Mouse (Mus musculus) layer of hippocampus, adult 11-12 months (tissue): ENCODE data around the gene Gstm7.
"Not testable (repeated sequence)": the region's sequence is repeated elsewhere in the genome, so short reads cannot be mapped to it uniquely, and the experiment has no call there.

Experiments used
- DNase-seq: peaks from one replicate; pipeline ENCODE4 v3.0.0; 2022; ENCODE audit warnings: low spot score

The Gstm7 gene

DNA sequence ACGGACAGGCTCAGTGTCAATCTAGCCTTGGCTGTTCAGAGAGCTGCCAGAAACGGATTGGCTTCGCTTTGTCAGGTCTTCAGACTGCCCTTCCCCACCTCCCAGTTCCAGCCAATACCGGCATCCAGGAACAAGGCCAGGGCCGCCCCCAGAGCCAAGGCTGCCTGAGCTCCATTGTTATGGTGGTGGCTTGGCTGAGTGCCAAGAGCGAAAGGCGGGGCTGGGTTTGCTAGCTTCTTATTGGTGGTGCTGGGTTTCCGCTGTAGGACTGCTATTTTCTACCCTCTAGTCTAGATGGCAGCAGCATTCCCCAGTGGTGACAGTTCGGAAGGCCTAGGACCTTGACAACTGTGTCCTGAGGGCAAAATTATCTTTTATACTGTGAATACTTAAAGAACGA lies at the start of gene Gstm7:
TSS of gene Gstm7 (minus strand) at position 148 of the 400 bp plus-strand sequence.
- peak; percentile 99 for DNase-seq

DNA sequence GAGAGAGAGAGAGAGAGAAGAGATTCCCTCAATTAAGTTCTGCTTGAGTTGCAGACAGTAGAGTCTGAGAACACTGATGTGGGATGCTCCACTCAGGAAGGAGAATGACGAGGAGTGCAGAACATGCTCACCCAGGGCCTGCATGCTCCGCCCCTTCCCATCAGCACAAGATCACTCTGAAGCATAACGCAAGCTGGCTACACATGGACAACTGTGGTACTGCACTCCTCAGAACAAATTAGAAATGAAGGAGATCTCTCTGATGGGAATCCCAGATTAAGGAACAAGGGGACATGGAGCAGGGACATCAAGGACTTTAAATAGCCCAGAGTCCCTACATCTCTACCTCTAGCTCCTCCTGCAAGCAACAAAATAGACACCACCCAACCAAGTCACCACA lies 49.6 kb upstream of the Gstm7 start:
- DNase-seq: no peak

DNA sequence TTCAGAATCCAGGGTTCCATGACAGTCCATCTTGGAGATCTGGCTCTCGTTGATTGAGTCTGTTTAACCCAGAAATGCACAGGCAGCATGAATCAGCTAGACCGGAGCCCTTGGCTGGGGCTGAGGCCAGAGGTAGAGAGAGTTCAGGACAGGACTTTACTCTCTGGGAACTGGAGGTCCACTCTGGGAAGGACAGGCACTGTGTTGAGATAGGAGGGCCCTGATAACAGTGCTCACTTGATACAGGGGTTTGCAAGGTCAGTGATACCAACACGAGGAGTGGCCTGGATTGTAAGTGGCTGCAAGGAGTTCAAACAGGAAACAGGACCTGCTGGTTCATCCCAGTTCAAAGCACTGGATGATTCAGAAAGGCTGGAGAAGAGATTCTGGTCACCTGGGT lies 46.1 kb upstream of the Gstm7 start:
- no peak for DNase-seq

DNA sequence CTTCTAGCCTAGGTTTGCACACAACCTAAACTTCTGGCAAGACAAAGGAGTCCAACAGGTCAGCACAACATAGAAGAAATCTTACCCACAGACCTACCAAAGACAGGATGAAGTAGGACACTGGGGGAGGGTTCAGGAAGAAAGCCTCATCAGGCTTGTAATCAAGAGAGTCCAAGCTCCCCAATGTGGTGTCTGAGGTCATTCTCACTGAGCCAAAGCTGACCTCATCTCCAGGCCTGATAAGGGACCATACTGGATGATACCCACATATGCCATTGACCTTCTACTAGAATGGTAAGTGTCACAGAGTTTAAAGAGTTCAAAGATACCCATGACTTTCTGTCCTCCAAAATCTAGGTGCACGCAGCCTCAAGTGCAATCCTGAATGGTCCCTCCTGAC lies 42.6 kb upstream of the Gstm7 start:
- DNase-seq: no peak

DNA sequence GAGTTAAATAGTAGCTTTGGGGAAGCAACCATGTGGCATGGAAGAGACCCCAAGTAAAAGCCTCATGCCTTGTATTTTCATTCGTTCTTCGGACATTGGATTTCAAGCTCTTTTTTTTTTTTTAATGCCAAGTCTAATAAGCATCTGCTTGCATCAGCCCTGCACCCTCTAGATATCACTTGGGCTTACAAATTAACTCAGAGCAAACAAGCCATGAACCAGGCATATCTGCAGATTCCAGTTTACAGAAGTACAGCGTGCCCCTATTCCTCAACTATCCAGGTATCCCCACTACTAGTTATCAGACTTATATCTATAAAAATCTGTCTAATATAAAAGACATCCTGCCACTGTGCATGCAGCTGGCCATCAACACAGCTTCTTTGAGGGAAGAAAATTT lies 40.5 kb upstream of the Gstm7 start:
- DNase-seq: no peak

DNA sequence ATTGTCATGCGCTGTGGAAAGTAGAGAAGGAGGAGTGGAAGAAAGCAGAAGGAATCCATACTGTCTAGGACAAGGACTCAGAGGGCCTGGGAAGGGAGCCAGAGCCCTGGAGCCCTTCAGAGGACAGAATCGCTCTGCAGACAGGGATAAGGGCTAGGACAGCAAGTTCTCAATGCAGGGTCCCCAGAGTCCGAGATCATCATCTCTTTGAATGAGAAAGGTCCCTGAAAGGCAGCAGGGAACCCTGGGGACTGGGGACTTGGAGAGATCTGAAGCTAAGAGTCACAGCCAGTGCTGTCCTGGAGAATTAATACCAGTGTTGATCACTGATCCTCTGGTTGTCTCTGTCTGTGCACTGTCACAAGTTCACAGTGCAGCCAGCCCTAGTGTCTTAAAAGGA lies 39.5 kb upstream of the Gstm7 start:
- not testable (repeated sequence) for DNase-seq

DNA sequence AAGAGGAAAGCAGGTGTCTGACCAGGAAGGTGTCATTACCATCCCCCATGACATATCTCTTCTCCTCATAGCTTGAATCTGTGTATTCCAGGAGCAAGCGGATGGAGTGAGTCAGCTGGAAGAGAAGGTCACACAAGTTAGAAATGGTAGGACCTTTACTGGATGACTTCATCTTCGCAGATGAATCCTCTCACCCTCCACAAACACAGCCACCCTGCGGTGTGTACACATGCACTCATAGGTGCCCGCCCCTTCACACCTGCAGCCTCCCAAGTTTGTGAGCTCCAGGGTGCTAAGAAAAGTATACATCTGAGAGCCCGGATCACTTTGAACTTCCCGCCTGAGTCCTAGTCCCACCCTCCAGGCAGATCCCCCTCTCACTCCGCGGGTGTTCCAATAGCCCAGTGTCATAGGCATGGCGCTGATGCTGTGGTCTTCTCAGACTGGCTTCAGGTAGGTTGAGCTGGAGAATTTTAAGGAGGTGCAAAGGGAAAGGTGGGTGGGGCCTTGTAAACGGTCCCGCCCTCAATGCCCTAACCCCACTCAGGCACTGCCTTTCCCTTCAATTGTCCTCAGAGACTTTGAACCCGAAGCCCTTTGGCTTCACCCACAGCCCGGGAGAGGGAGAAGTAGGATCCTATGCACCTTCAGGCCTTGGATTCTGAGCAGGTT lies 37.2 kb upstream of the Gstm7 start, which contains the start of gene Gstm3:
TSS of gene Gstm3 (minus strand) at position 560 of the 672 bp plus-strand sequence.
- DNase-seq: no peak

DNA sequence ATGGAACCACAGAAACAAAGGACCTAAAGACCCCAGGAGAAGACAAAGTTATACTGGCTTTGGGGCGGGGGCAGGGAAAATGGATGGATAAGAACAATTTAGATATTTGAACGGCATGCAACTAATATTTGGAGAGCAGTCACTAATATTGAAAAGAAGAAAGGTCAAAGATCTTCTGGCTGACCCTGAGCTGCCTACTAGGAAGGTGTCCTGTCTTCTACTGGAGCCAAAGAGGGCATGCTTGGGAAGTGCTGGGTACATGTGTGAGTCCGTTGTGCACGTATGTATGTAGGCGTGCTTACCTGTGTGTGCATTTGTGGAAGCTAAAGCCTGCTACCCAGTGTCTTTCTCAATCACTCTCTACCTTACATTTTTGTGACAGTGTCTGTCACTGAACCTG lies 35.0 kb upstream of the Gstm7 start:
- DNase-seq: no peak

DNA sequence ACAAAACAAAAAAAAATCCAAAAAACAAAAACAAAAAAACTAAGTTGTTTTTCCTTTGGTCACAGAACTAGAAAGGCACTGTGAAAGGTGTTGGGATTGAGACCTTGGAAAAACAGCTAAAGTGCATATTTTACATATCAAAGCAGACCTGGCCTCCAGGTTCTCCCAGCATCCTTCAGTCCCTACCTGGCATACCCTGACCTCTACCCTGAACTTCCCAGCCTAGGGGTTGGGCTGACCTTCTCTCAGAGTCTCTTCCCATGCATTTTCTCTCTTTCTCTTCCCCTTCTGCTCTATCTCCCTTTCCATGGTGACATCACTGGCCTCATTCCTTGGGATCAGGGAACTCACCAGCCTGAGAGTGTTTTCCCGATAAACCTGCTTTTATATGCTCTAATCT lies 34.0 kb upstream of the Gstm7 start:
- no peak for DNase-seq

DNA sequence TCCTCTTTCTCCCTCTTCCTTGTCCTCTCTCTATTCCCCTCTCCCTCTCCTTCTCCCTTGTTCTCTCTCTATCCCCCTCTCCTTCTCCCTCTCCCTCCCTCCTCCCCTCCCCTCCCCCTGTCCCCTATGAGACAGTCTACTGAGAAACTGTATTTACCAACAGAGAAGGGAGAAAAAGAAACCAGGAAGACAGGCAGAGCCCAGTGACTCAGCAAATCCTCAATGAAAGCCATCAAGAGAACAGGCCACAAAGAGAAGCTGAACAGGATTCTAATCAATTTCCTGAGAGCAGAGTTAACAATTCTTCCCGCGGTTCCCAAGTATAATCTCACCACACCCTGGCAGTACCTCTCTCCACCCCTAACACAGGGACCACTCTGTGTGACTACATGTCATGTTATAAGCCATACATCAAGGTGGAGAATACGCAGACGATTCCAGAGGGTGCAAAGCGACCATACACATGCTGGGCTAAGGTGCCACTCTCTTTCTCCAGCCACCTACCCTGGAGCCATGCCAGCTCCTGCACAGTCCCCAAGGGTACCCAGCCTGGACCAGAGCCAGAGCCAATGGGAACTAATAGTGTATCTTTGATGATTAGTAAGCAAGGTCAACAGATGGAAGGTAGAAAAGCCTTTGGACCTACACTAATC lies 33.2 kb upstream of the Gstm7 start:
- DNase-seq: no peak

DNA sequence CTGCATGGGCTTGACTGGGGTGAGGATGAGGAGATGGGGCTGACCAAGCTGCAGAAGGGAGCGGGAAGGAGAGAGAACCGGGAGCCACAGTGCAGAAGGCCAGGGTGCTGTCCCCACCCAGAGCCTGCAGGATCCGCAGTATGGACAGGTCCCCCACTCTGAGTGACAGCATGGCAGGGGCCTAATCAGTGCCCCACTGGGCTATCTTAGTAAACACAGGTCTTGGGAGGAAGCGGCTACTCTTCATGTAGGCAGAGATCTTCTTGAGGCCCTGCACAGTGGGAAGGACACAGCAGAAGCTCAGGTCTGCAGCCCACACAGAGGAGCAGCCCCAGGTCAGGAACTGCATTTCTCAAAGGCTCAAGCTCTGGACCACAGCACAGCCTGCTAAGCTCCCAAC lies 32.4 kb upstream of the Gstm7 start:
- no peak for DNase-seq

DNA sequence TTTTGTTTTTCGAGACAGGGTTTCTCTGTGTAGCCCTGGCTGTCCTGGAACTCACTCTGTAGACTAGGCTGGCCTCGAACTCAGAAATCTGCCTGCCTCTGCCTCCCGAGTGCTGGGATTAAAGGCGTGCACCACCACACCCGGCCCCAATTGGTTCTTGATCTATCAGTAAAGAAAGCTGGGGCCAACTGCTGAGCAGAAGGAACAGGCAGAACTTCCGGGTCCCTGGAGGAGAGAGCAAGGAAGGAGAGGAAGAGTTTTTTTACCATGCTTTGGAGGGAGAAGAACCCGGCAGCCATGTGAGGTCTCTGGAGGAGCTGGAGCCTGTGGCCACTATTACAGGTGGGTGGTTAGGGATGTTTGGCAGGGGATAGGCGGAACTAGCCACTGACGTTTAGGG lies 23.6 kb upstream of the Gstm7 start:
- DNase-seq: not testable (repeated sequence)

DNA sequence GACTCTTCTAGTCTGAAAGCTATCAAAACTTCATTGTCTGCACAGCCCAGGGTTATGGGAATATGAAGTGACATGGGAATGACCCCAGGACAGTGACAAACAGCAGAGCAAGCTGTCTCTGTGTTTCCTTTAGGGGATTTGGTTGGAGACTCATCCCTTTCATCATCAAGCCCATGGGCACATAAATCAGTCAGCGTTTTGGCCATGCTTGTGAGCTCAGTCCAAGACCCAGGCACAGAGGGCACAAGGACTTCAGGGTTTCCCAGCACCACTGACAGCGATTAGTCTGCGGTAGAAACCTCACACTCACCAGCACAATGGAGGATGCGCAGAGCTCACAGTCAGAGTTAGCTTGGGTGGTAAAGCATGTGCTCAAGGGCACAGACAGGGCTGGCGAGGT lies 22.3 kb upstream of the Gstm7 start:
- no peak for DNase-seq

DNA sequence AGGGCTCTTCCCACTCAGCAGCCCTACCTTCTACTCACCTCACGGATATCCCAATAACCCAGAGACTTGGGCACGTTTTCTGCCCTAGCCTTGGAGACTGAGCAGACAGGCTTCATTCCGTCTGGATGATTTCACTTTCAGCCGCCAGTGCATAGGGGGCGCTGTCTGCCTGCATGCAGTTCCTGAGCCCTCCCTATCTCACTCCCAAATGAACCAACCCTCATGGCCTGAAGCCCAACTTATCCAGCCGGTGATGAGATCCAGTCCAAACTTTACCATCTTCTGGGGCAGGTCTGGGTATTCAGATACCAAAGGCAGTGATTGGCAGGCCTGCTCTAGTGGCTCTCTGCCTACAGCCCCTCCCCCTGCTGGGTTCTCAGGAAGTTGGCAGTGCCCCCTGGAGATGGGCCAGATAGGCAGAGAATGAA lies 21.7 kb upstream of the Gstm7 start:
- peak; percentile 75 for DNase-seq

DNA sequence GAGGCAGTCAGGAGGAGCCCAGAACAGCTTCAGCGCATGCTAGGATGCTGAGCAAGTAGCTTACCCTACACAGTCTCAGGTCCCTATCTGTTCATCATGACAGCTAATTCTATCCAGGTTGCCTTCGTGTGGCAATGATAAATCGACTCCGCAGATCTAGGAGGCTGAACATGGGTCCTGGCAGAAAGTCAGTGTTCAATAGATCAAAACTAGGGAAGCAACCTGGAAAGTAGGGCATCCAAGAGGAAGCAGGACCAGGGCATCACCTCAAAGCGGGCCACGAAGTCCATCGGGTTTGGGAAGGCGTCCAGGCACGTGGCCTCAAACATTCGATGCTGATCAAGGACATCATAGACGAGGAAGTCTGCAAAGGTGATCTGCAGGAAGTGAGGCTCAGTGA lies 18.9 kb upstream of the Gstm7 start:
- no peak for DNase-seq

DNA sequence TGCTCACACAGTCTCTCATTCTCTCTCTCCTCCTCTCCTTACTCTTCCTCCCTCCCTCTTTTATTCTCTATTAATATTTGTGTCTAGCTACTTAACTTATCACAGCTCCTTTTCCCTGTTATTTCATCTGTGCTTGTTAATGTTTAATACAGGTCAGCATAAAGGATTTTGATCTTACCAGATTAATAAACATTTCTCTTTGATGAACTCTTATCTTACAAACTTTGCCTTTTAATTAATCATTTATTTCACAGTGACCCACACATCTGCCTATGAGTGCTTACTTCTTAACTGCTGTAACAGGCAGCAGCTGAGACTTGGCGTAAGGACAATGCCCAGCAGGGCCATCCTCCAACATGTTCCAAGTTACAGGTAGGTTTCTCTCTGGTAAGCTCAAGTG lies 17.8 kb upstream of the Gstm7 start:
- not testable (repeated sequence) for DNase-seq

DNA sequence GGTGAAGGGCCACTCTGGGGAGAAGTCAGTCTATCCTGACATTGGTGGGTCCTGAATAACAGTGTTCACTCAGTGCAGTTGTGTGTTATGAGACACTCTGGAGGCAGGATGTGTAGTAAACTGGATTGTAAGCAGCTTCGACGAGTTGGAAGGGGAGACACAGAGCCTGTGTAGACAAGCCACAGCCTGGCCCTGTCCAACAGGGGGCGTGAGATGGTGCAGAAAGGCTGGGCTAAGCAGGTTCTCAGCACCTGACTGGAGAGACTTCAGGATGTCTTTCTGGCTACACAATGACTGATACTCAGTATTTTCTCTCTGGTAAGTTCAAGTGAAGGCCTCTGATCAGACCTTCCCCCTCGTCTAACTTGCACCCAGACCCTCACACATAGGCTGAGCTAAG lies 14.1 kb upstream of the Gstm7 start:
- DNase-seq: no peak

DNA sequence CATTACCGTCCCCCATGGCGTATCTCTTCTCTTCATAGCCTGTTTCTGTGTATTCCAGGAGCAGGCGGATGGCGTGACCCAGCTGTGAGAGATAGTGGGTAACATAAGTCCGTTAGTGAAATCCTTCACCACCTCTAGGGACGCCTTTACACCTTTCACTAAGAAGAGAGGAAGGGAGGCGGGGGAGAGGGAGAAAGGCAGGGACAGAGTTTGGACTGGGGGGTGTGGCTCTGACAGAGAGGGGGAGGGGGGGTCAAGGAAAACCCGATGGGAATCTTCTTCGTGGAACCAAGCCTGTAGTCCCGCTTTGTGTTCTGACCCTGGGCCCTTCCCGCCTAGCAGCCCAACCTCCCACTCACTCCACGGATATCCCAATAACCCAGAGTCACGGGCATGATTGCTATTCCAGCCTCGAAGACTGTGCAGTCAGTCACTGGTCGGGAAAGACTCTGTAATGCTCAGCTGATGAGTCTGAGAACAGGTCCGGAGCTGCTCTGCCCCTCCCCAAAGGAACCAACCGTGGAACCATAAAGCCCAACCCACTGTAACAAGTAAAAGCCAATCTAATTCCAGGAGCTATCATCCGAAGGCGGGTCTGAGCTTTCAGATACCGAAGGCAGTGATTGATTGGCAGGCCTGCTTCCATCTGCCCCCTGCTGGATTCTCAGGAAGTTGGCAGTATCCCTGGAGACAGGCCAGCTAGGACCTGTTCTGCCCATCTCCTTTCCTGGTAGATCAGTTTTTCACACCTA lies 11.8 kb upstream of the Gstm7 start, which contains the start of gene Gstm6:
TSS of gene Gstm6 (minus strand) at position 511 of the 752 bp plus-strand sequence.
- DNase-seq: peak; percentile 67

DNA sequence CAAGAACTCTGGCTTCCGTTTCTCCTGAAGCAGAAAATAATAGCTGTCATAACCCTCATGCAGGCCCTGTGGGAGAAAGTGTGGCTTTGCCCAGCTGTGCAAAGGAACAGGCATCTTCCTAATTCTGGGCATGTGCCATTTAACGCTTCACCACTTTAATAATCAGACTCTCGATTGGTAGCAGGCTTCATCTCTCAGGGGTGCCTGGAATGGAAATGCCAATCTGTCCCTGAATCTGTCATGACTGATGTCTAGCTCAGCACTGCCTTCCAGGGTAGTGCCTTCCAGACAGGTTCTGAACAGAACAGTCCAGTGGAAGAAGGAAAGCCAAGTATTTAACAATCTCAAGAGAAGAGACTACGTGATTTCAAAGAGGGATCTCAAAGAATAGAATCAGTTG lies 9.6 kb upstream of the Gstm7 start:
- peak; percentile 28 for DNase-seq

DNA sequence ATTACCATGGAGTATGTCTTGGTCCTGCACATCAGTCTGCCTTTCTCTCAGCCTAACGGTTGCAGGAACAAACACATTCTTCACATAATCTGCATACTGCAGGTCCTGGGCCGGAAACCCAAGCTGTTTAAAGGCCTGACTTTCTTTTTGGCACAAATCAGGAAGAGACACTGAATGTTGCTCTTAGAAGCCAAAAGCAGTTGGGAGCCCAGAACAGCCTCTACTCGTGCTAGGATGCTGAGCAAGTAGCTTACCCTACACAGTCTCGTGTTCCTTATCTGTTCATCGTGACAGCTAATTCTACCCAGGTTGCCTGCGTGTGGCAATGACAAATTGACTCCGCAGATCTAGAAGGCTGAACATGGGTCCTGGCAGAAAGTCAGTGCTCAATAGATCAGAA lies 8.9 kb upstream of the Gstm7 start:
- DNase-seq: no peak

DNA sequence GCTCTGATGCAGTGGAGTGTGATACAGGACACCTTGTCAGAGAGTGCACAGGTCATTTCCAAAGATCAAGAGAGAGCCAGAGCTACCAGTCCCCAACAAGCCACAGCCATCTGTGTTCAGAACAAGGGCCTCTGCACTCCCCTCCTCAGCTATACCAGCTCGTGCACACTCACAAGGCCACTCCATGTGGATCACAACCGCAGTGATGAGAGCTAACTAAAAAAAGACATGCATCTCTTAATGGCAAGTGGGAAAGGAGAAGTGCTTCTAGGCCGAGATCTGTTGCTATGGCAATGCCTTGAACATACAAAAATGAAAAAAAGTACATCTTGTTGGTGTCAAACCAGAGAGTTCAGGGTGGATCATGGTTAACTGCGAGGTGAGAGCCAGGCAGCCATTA lies 8.2 kb upstream of the Gstm7 start:
- peak; percentile 41 for DNase-seq

DNA sequence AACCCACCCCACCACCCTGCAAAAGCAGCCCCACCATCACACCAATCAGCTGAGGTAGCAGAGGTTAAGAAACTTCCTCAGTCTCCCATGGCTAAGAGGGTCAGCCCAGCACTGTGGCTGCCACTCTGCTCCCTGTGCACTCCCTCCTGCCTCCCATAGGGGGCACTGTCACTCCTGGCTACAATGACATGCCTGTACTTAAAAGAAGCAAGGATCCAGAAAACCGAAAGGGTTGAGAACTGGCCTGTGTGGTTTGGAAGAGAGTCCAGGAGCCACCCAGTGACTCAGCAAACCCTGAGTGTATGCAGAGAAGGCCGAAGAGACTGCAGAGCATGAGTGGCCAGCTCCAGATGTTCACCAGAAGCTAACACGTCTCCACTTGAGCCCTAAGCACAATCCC lies 7.8 kb upstream of the Gstm7 start:
- peak; percentile 70 for DNase-seq

DNA sequence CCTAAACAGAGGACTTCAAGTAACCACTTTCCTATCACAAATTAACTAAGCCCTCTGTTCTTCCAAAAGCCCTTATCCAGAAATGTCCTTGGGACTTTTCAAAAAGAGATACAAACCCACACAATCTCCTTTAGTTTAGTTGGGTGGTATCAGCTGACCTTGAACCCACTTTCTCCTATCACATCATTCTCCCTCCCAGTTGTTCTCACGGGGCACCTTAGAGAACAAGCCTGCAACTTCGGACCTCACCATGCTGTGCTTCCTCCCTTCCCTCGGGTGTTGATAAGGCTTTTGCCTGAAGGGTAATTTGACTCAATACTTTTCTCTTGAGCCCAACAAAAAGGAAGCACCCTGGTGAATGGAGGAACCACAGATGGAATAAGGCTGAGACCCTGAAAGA lies 4.3 kb upstream of the Gstm7 start:
- no peak for DNase-seq
